Mouse (Mus musculus): ENCODE data around the gene Cox17. TPM values are rescaled to one million over a fixed set of nuclear protein-coding genes. Genes with fewer than 3 reads are reported as not detected.
A peak's percentile ranks its signal among the peaks of the same experiment; 100 is the strongest.

The Cox17 gene
- polyA plus RNA-seq, 1 experiment from 2014 or later: 108 TPM

- no peak for DNase-seq (ENCODE audit: low spot score)
- no peak for ATAC-seq (replicated peaks; ENCODE audit: insufficient number of reproducible peaks, low FRiP score, low TSS enrichment, low read depth)
Measured at GRCm38 (mm10) chr16:38360317-38360716, 13.5 kb downstream of the Cox17 start.

GRCm38 (mm10) chr16:38361933-38362332 is 15.1 kb downstream of the Cox17 start, which contains the start of gene Popdc2:
Gene Popdc2 (plus strand): TSS chr16:38362209.
- no peaks in the 10 kb centered on the region; the same call in 1 of the 2 replicates for H3K4me1 ChIP-seq (ENCODE audit: control insufficient read depth, insufficient read depth, low read length)
- ATAC-seq (replicated peaks; ENCODE audit: insufficient number of reproducible peaks, low FRiP score, low TSS enrichment, low read depth) (no peak), DNase-seq (ENCODE audit: low spot score) (peak; percentile 7)
- no peak within 1 kb of the TSS for H3K4me3 ChIP-seq (ENCODE audit: low read depth, low read length)
- no peak within 1 kb of the TSS for H3K9ac ChIP-seq (replicated peaks; ENCODE audit: low read length)
- H3K27ac ChIP-seq (replicated peaks; ENCODE audit: low read depth, low read length): no peak within 1 kb of the TSS
- 37% methylated on average over 10 of the region's 10 CpGs for WGBS
- H3K4me2 ChIP-seq (ENCODE audit: low read depth, low read length): no peak within 1 kb of the TSS; the same call in 1 of the 2 replicates
- H3K27me3 ChIP-seq (ENCODE audit: control insufficient read depth, insufficient read depth, low read length): no peaks in the 10 kb centered on the region
- H3K36me3 ChIP-seq (replicated peaks; ENCODE audit: control insufficient read depth, insufficient read depth, low read depth, low read length): no peaks in the 10 kb centered on the region
- H3K9me3 ChIP-seq (replicated peaks; ENCODE audit: control insufficient read depth, low read length): no peaks in the 10 kb centered on the region

More at GRCm38 (mm10) chr16:38360317-38360716, 13.5 kb downstream of the Cox17 start:
- Histone ChIP-seq H3K27me3 (ENCODE audit: control insufficient read depth, insufficient read depth, low read length) (no peaks in the 10 kb centered on the region), H3K27ac (replicated peaks; ENCODE audit: low read depth, low read length) (no peak overlapping the region), H3K4me1 (ENCODE audit: control insufficient read depth, insufficient read depth, low read length) (no peaks in the 10 kb centered on the region; the same call in 1 of the 2 replicates), H3K4me2 (ENCODE audit: low read depth, low read length) (no peak overlapping the region), H3K4me3 (ENCODE audit: low read depth, low read length) (no peak overlapping the region), H3K36me3 (replicated peaks; ENCODE audit: control insufficient read depth, insufficient read depth, low read depth, low read length) (no peaks in the 10 kb centered on the region), H3K9ac (replicated peaks; ENCODE audit: low read length) (no peak overlapping the region), H3K9me3 (replicated peaks; ENCODE audit: control insufficient read depth, low read length) (no peaks in the 10 kb centered on the region)
- 15% methylated on average over 2 of the region's 2 CpGs for WGBS

GRCm38 (mm10) chr16:38362493-38363255 is 15.9 kb downstream of the Cox17 start:
- no peak overlapping the region; the same call in 1 of the 2 replicates for H3K4me2 ChIP-seq (ENCODE audit: low read depth, low read length)
- H3K36me3 ChIP-seq (replicated peaks; ENCODE audit: control insufficient read depth, insufficient read depth, low read depth, low read length): no peaks in the 10 kb centered on the region
- DNase-seq (ENCODE audit: low spot score) (no peak), ATAC-seq (replicated peaks; ENCODE audit: insufficient number of reproducible peaks, low FRiP score, low TSS enrichment, low read depth) (no peak)
- no peaks in the 10 kb centered on the region for H3K9me3 ChIP-seq (replicated peaks; ENCODE audit: control insufficient read depth, low read length)
- H3K27me3 ChIP-seq (ENCODE audit: control insufficient read depth, insufficient read depth, low read length): no peaks in the 10 kb centered on the region
- H3K4me3 ChIP-seq (ENCODE audit: low read depth, low read length): no peak overlapping the region
- no peak overlapping the region for H3K9ac ChIP-seq (replicated peaks; ENCODE audit: low read length)
- no peak overlapping the region for H3K27ac ChIP-seq (replicated peaks; ENCODE audit: low read depth, low read length)
- WGBS: 80% methylated on average over 20 of the region's 20 CpGs
- no peaks in the 10 kb centered on the region; the same call in 1 of the 2 replicates for H3K4me1 ChIP-seq (ENCODE audit: control insufficient read depth, insufficient read depth, low read length)

GRCm38 (mm10) chr16:38363256-38363595 is 16.4 kb downstream of the Cox17 start:
- Histone ChIP-seq H3K27ac (replicated peaks; ENCODE audit: low read depth, low read length) (no peak overlapping the region), H3K9me3 (replicated peaks; ENCODE audit: control insufficient read depth, low read length) (no peaks in the 10 kb centered on the region), H3K4me3 (ENCODE audit: low read depth, low read length) (no peak overlapping the region), H3K4me1 (ENCODE audit: control insufficient read depth, insufficient read depth, low read length) (no peaks in the 10 kb centered on the region; the same call in 1 of the 2 replicates), H3K36me3 (replicated peaks; ENCODE audit: control insufficient read depth, insufficient read depth, low read depth, low read length) (no peaks in the 10 kb centered on the region), H3K4me2 (ENCODE audit: low read depth, low read length) (no peak overlapping the region), H3K27me3 (ENCODE audit: control insufficient read depth, insufficient read depth, low read length) (no peaks in the 10 kb centered on the region), H3K9ac (replicated peaks; ENCODE audit: low read length) (no peak overlapping the region)
- 76% methylated on average over 3 of the region's 3 CpGs for WGBS
- DNase-seq (ENCODE audit: low spot score) (no peak), ATAC-seq (replicated peaks; ENCODE audit: insufficient number of reproducible peaks, low FRiP score, low TSS enrichment, low read depth) (no peak)

GRCm38 (mm10) chr16:38363657-38364056 is 16.9 kb downstream of the Cox17 start:
- Histone ChIP-seq H3K9me3 (replicated peaks; ENCODE audit: control insufficient read depth, low read length) (no peaks in the 10 kb centered on the region), H3K4me3 (ENCODE audit: low read depth, low read length) (no peak overlapping the region), H3K4me2 (ENCODE audit: low read depth, low read length) (no peak overlapping the region), H3K9ac (replicated peaks; ENCODE audit: low read length) (no peak overlapping the region), H3K36me3 (replicated peaks; ENCODE audit: control insufficient read depth, insufficient read depth, low read depth, low read length) (no peaks in the 10 kb centered on the region), H3K27ac (replicated peaks; ENCODE audit: low read depth, low read length) (no peak overlapping the region), H3K27me3 (ENCODE audit: control insufficient read depth, insufficient read depth, low read length) (no peaks in the 10 kb centered on the region), H3K4me1 (ENCODE audit: control insufficient read depth, insufficient read depth, low read length) (no peaks in the 10 kb centered on the region; the same call in 1 of the 2 replicates)
- no peak for DNase-seq (ENCODE audit: low spot score)
- 90% methylated on average over 7 of the region's 7 CpGs for WGBS
- no peak for ATAC-seq (replicated peaks; ENCODE audit: insufficient number of reproducible peaks, low FRiP score, low TSS enrichment, low read depth)

GRCm38 (mm10) chr16:38365390-38365789 is 18.6 kb downstream of the Cox17 start:
- no peak overlapping the region for H3K27ac ChIP-seq (replicated peaks; ENCODE audit: low read depth, low read length)
- H3K4me1 ChIP-seq (ENCODE audit: control insufficient read depth, insufficient read depth, low read length): no peaks in the 10 kb centered on the region; the same call in 1 of the 2 replicates
- no peak overlapping the region for H3K4me3 ChIP-seq (ENCODE audit: low read depth, low read length)
- no peaks in the 10 kb centered on the region for H3K27me3 ChIP-seq (ENCODE audit: control insufficient read depth, insufficient read depth, low read length)
- no peaks in the 10 kb centered on the region for H3K36me3 ChIP-seq (replicated peaks; ENCODE audit: control insufficient read depth, insufficient read depth, low read depth, low read length)
- 88% methylated on average over 10 of the region's 10 CpGs for WGBS
- no peak for DNase-seq (ENCODE audit: low spot score)
- ATAC-seq (replicated peaks; ENCODE audit: insufficient number of reproducible peaks, low FRiP score, low TSS enrichment, low read depth): no peak
- no peaks in the 10 kb centered on the region for H3K9me3 ChIP-seq (replicated peaks; ENCODE audit: control insufficient read depth, low read length)
- H3K4me2 ChIP-seq (ENCODE audit: low read depth, low read length): no peak overlapping the region
- no peak overlapping the region for H3K9ac ChIP-seq (replicated peaks; ENCODE audit: low read length)

- Histone ChIP-seq H3K9me3 (replicated peaks; ENCODE audit: control insufficient read depth, low read length) (no peaks in the 10 kb centered on the region), H3K4me2 (ENCODE audit: low read depth, low read length) (no peak overlapping the region), H3K4me3 (ENCODE audit: low read depth, low read length) (no peak overlapping the region), H3K9ac (replicated peaks; ENCODE audit: low read length) (no peak overlapping the region), H3K27ac (replicated peaks; ENCODE audit: low read depth, low read length) (no peak overlapping the region), H3K36me3 (replicated peaks; ENCODE audit: control insufficient read depth, insufficient read depth, low read depth, low read length) (no peaks in the 10 kb centered on the region), H3K4me1 (ENCODE audit: control insufficient read depth, insufficient read depth, low read length) (no peaks in the 10 kb centered on the region; the same call in 1 of the 2 replicates), H3K27me3 (ENCODE audit: control insufficient read depth, insufficient read depth, low read length) (no peaks in the 10 kb centered on the region)
- WGBS: 86% methylated on average over 4 of the region's 4 CpGs
- DNase-seq (ENCODE audit: low spot score) (no peak), ATAC-seq (replicated peaks; ENCODE audit: insufficient number of reproducible peaks, low FRiP score, low TSS enrichment, low read depth) (no peak)
Measured at GRCm38 (mm10) chr16:38366231-38366630, 19.4 kb downstream of the Cox17 start.

GRCm38 (mm10) chr16:38368336-38368735 is 21.5 kb downstream of the Cox17 start:
- Histone ChIP-seq H3K36me3 (replicated peaks; ENCODE audit: control insufficient read depth, insufficient read depth, low read depth, low read length) (no peaks in the 10 kb centered on the region), H3K27ac (replicated peaks; ENCODE audit: low read depth, low read length) (no peak overlapping the region), H3K9me3 (replicated peaks; ENCODE audit: control insufficient read depth, low read length) (no peaks in the 10 kb centered on the region), H3K4me3 (ENCODE audit: low read depth, low read length) (no peak overlapping the region), H3K4me2 (ENCODE audit: low read depth, low read length) (no peak overlapping the region), H3K27me3 (ENCODE audit: control insufficient read depth, insufficient read depth, low read length) (no peaks in the 10 kb centered on the region), H3K4me1 (ENCODE audit: control insufficient read depth, insufficient read depth, low read length) (no peaks in the 10 kb centered on the region), H3K9ac (replicated peaks; ENCODE audit: low read length) (no peak overlapping the region)
- WGBS: 66% methylated on average over 10 of the region's 10 CpGs
- no peak for ATAC-seq (replicated peaks; ENCODE audit: insufficient number of reproducible peaks, low FRiP score, low TSS enrichment, low read depth)
- no peak for DNase-seq (ENCODE audit: low spot score)

Measured in embryonic facial prominence, embryonic 11.5 days (tissue).